Mouse (Mus musculus) small intestine, adult 2 months (tissue): ENCODE data around the gene Ltc4s. TPM values are rescaled to one million over a fixed set of nuclear protein-coding genes. Genes with fewer than 3 reads are reported as not detected.

Experiments
- H3K27ac ChIP-seq: fragments of 200-500 bp; 2 replicates; pipeline ENCODE4 v1.5.1; 2012; ENCODE audit warnings: low read depth, low read length, control low read depth, inconsistent platforms; ENCODE audit not compliant: insufficient read depth
- H3K27me3 ChIP-seq: fragments of 200-500 bp; 2 replicates; pipeline ENCODE4 v1.6.1; 2012; ENCODE audit warnings: mild to moderate bottlenecking, moderate library complexity, low read length, inconsistent platforms; ENCODE audit not compliant: control insufficient read depth, insufficient read depth
- H3K36me3 ChIP-seq: fragments of 200-500 bp; 2 replicates; pipeline ENCODE4 v1.6.1; 2012; ENCODE audit warnings: mild to moderate bottlenecking, low read length, control low read depth, inconsistent platforms; ENCODE audit not compliant: control insufficient read depth, insufficient read depth
- H3K4me1 ChIP-seq: fragments of 200-500 bp; 2 replicates; pipeline ENCODE4 v1.6.1; 2012; ENCODE audit warnings: low read length, inconsistent platforms, mixed read lengths; ENCODE audit not compliant: control insufficient read depth, insufficient read depth, insufficient read length
- H3K4me3 ChIP-seq: fragments of 200-500 bp; 2 replicates; pipeline ENCODE4 v1.5.1; 2012; ENCODE audit warnings: low read depth, mild to moderate bottlenecking, control low read depth, inconsistent platforms, low read length, moderate library complexity
- CTCF ChIP-seq: fragments of 200-500 bp; IDR thresholded peaks from 2 replicates; pipeline ENCODE4 v1.5.1; 2012; ENCODE audit warnings: low read depth, mild to moderate bottlenecking, control low read depth, inconsistent platforms, low read length, moderate library complexity, mixed read lengths; ENCODE audit not compliant: insufficient replicate concordance, insufficient read length; ENCODE audit errors: extremely low read depth
- POLR2A ChIP-seq: fragments of 200-500 bp; IDR thresholded peaks from 2 replicates; pipeline ENCODE4 v1.6.1; 2012; ENCODE audit warnings: low read depth, mild to moderate bottlenecking, control low read depth, inconsistent platforms, low read length, moderate library complexity
- WGBS: fragments of 180-500 bp; shearing (Covaris S2); methylation state at CpG from one replicate; pipeline ENCODE4 v1.1.7; 2018; 5-methylcytosine and 5-hydroxymethylcytosine counted together
- polyA plus RNA-seq: library from polyadenylated mRNA; depleted of rRNA; stranded (reverse); fragments of >200 nt; gene quantifications from 2 replicates; pipeline ENCODE4 v1.2.3, GENCODE M21; 2012

Ltc4s gene
- polyA plus RNA-seq, 1 experiment = 51.3 TPM

DNA sequence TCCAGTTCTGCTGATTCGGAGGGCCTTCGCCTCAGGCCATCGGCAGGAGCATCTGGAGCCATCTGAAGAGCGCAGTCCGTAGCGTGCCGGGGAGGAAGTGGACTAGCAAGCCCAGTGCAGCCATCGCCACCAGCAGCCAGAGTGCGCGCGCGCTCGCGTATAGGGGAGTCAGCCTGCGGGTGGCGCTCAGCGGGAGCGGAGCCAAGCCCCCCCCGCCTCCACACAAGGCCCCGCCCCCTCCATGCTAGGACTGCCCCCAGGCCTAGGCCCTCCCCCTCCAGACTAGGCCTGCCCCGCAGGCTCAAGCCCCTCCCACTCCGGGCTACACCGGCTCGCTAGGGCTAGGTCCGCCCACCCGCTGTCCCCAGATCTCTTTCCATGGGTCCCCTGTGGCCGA lies 1.9 kb downstream of the Ltc4s start:
- 1% methylated on average over 20 of the region's 27 CpGs for WGBS
- Histone ChIP-seq H3K27me3 (no peaks in the 10 kb centered on the region), H3K36me3 (peaks cover 36% of the 10 kb centered on the region), H3K4me3 (peak overlapping the region; percentile 89), H3K27ac (no peak overlapping the region), H3K4me1 (peaks cover 15% of the 10 kb centered on the region)
- TF ChIP-seq POLR2A (no peak), CTCF (peak; percentile 29; the same call in 1 of the 2 replicates)

DNA sequence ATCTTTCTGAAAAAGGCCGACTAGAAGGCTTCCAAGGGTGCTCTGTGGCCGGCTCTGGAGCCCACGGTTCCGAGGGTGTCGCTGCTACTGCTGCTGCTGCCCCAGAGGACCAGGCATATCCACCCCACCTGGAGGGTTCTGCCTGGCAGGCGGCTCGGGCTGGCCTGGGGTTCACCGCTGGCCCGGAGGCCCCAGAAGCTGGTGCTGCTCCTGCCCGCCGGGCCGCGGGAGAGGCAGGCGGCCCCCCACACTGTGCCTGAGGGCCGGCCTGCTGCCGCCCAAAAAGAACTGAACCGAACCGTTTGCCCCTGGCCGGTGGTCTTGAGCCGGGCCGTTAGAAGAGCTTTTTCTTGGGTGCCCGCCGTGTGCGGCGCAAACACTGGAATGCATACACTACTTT lies 3.8 kb downstream of the Ltc4s start:
- Histone ChIP-seq H3K27ac (no peak overlapping the region), H3K4me3 (no peak overlapping the region), H3K27me3 (no peaks in the 10 kb centered on the region), H3K36me3 (peaks cover 41% of the 10 kb centered on the region), H3K4me1 (peaks cover 30% of the 10 kb centered on the region)
- WGBS = 95% methylated on average over 25 of the region's 25 CpGs
- TF ChIP-seq POLR2A (no peak), CTCF (no peak)

DNA sequence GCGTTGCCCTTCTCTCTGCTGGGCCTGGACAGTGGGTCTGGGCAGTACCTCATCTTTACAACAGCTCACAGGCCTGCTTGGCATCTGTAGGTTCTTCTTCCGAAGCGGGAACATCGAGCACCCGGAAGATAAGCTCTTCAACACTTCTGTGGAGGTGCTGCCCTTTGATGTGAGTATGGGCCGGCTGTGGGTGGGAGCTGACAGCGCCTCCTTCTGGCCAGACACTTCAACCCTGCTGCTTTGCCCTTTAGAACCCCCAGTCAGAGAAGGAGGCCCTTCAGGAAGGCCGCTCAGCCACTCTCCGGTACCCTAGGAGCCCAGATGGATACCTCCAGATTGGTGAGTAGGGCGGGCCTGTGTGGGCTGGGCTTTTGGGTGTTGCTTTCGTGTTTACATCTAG lies 4.4 kb downstream of the Ltc4s start:
- TF ChIP-seq CTCF (peak; percentile 32; the same call in 1 of the 2 replicates), POLR2A (no peak)
- Histone ChIP-seq H3K27ac (no peak overlapping the region), H3K36me3 (peaks cover 41% of the 10 kb centered on the region), H3K27me3 (no peaks in the 10 kb centered on the region), H3K4me3 (no peak overlapping the region), H3K4me1 (peaks cover 34% of the 10 kb centered on the region)
- 87% methylated on average over 11 of the region's 11 CpGs for WGBS

DNA sequence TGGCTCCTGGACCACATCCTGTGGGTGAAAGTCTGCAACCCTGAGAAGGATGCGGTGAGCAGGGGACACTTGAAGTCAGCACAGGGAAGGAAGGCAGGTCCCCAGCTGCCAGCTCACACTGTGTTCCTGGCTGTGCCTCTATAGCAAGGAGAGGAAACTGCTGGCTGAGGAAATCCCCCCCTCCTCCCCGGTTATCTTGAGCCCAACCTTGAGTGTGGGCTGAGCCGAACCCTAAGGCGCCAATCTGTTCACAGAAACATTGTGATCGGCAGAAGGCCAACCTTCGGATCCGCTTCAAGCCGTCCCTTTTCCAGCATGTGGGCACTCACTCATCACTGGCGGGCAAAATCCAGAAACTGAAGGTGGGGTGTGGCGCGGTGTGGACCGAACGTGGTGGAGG lies 5.4 kb downstream of the Ltc4s start:
- TF ChIP-seq POLR2A (no peak), CTCF (no peak)
- WGBS = 92% methylated on average over 13 of the region's 13 CpGs
- peaks cover 37% of the 10 kb centered on the region for H3K4me1 ChIP-seq
- H3K36me3 ChIP-seq = peaks cover 41% of the 10 kb centered on the region
- no peak overlapping the region for H3K27ac ChIP-seq
- no peak overlapping the region for H3K4me3 ChIP-seq
- H3K27me3 ChIP-seq = no peaks in the 10 kb centered on the region

DNA sequence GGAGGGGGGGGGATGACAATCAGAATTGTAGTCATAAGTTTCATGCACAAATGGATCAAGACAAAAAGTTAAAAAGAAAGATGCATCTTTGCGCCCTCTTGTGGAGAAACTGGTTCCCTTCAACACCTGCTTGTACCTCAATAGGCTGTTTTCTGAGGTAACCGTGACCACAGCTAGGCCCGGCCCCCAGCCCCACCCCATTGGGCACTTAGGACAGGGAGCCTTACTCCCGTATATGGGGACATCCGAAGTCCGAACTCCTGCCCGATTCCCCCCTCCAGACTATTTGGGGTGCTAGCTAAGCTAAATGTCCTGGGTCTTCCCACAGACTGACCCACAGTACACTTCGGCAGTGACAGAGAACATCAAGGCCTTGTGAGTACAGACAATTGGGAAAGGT lies 7.0 kb downstream of the Ltc4s start:
- Histone ChIP-seq H3K4me3 (no peak overlapping the region), H3K27ac (no peak overlapping the region), H3K27me3 (no peaks in the 10 kb centered on the region), H3K4me1 (peaks cover 41% of the 10 kb centered on the region), H3K36me3 (peaks cover 41% of the 10 kb centered on the region)
- TF ChIP-seq POLR2A = no peak
- TF ChIP-seq CTCF = peak; percentile 54; the same call in 1 of the 2 replicates
- WGBS = 25% methylated on average over 8 of the region's 8 CpGs

DNA sequence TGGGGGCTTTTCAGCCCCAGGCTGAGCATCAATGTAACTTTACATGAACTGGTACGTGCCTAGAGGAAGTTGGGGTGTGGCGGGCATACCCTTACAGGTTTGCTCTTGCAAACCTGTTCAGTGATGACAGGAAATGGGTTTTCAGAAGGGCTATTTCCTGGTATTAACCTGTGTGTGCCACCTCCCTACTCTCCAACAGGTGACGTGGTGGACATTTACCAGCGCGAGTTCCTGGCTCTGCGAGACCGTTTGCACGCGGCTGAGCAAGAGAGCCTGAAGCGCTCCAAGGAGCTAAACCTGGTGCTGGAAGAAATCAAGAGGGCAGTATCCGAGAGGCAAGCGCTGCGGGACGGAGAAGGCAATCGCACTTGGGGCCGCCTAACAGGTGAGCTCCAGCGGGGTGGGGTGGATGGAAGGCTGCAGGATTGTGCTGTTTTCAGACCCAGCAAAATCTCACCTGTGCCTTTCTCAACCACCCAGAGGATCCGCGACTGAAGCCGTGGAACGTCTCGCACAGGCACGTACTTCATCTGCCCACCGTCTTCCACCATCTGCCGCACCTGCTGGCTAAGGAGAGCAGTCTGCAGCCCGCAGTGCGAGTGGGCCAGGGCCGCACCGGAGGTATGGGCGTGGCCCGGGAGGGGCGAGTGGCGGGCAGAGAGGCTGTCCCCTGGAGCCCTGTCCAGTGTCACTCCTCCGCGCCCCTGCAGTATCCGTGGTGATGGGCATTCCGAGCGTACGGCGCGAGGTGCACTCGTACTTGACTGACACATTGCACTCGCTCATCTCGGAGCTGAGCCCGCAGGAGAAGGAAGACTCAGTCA lies 7.7 kb downstream of the Ltc4s start:
- Histone ChIP-seq H3K27me3 (no peaks in the 10 kb centered on the region), H3K36me3 (peaks cover 41% of the 10 kb centered on the region), H3K4me1 (peaks cover 46% of the 10 kb centered on the region), H3K27ac (0 out of 2 replicates have a peak overlapping the region, but pooled peaks have one; percentile 17), H3K4me3 (peak overlapping the region; percentile 38)
- no peak for TF ChIP-seq CTCF
- no peak for TF ChIP-seq POLR2A
- 60% methylated on average over 45 of the region's 45 CpGs for WGBS

DNA sequence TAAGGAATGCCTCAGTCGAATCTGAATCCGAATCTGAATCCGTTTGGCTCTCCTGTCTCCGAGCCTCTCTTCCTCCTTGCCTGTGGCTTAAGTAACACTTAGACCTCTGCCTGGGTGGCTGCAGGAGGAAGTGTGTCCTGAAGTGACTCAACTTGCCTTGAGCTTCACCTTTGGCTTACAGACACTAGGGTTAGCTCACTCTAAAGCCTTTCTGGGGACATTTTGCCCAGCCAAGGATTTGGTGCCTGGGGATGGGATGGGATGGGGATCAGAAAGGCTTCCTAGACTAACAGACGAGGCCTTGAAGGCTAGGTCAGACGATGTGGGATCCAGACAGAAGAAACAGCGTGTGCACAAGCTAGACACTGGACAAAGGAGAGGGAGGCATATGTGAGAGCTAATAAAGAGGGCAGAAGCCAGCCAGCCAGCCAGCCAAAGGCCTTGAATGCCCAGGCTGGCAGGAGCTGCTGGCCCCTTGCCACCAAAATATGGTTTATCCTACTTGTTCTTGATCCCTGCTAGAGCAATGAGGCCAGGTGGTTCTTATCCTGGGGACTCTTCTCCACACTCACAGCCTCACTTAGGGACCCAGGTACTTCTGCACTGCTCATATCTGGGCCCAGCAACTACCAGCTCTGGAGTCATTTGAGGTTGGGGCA lies 9.0 kb downstream of the Ltc4s start:
- Histone ChIP-seq H3K27ac (peak overlapping the region; percentile 34), H3K36me3 (peaks cover 34% of the 10 kb centered on the region), H3K4me3 (no peak overlapping the region), H3K4me1 (peaks cover 46% of the 10 kb centered on the region), H3K27me3 (no peaks in the 10 kb centered on the region)
- TF ChIP-seq POLR2A (no peak), CTCF (no peak)
- WGBS = 26% methylated on average over 7 of the region's 7 CpGs
